Mouse (Mus musculus) mouse embryonic stem cell (cell line): ENCODE data around the gene Retreg1.

ENCODE experiments used
- in situ Hi-C, 2 experiments: fragments of 300-500 bp; cut with MboI; formaldehyde crosslinking; loops; 1 replicate in 1 of 2; 3 replicates in 1 of 2; pipeline ENCODE4 v1.14.3; 2019 to 2020; ENCODE audit warnings: low sequenced_read_pairs in 2 of 2, low pct_unique_long_range_greater_than_20kb in 1 of 2, mixed read lengths in 1 of 2; ENCODE audit not compliant: unreplicated experiment in 1 of 2

The Retreg1 gene

DNA sequence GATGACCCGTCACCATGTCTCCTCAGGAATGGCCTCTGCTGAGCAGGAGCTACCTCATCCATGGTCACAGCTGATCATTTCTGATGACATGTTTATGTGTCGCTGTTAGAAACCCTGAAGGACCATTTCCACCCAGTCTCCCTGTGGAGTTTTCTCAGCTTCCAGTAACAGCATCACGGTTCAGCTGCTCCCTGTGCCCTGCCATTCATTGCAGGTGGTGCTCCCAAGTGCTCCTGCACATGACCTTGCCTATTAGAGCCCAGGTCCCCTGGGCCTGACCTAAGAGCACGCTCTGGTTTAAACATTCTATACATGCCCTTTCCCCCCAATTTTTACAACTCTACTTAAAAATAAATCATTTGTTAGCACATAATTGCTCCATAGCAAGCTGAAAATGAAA, 169.9 kb downstream of the Retreg1 start:
- in situ Hi-C loops, result loop anchor here in 1 of 2 experiments (25.0 kb wide), 1 partner anchor 299 kb away; the partner anchor contains the start of gene March11

GRCm38 (mm10) chr15:26015979-26016665, 173.1 kb downstream of the Retreg1 start:
- in situ Hi-C loops, result loop anchor here in 1 of 2 experiments (25.0 kb wide), 1 partner anchor 296 kb away; the partner anchor contains the start of gene March11

GRCm38 (mm10) chr15:26021721-26022120, 178.7 kb downstream of the Retreg1 start:
- in situ Hi-C loops, result loop anchor here in 1 of 2 experiments (25.0 kb wide), 1 partner anchor 291 kb away; the partner anchor contains the start of gene March11

DNA sequence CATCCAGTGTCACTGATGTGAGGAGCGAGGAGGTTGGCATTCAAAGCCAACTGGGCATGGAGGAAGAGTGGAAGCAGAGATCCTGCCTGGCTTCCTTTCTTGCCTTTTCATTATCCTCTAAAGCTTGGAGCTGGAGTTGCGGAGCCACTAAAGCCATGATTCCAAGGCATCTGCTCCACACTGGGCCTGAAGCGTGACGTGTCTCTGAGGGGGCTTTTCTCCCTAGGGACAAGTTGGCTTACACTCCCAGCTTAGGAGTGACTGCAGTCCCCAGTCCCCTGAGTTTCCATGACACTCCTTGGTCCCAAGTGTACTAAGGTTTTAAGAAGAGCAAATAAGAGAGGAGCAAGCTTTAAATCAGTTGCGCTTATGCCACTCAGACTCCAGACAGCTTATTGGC, 179.7 kb downstream of the Retreg1 start:
- in situ Hi-C loops, result loop anchor here in 1 of 2 experiments (25.0 kb wide), 1 partner anchor 290 kb away; the partner anchor contains the start of gene March11
